Mouse (Mus musculus) heart, postnatal 25 days (tissue): Measurements from ENCODE around the gene Cnp. TPM values are rescaled to one million over a fixed set of nuclear protein-coding genes. Genes with fewer than 3 reads are reported as not detected.
"Not testable (repeated sequence)": the region's sequence is repeated elsewhere in the genome, so short reads cannot be mapped to it uniquely, and the experiment has no call there.

Experiments
- DNase-seq: peaks from one replicate; pipeline ENCODE4 v3.0.0; 2022; ENCODE audit warnings: low spot score
- intact Hi-C: fragments of 180-260 bp; cut with DNase I; formaldehyde crosslinking; loops from one replicate; pipeline ENCODE4 v1.15.1; 2025
- total RNA-seq, 2 experiments: library from RNA; stranded (reverse); gene quantifications; 2 replicates each; pipeline ENCODE4 v1.2.3; 2021

Gene Cnp
- total RNA-seq, 2 experiments from 2014 or later: 5.4 to 7.3 TPM

- intact Hi-C loops: no loop called here
Observed at GRCm38 (mm10) chr11:100613241-100613640, 38.5 kb downstream of the Cnp start.

GRCm38 (mm10) chr11:100616332-100616731 lies 41.6 kb downstream of the Cnp start:
- intact Hi-C loops: no loop called here
- DNase-seq: no peak

More at GRCm38 (mm10) chr11:100613241-100613640, 38.5 kb downstream of the Cnp start:
- no peak for DNase-seq

- DNase-seq, intact Hi-C loops: not testable (repeated sequence)
Observed at GRCm38 (mm10) chr11:100616836-100617235, 42.1 kb downstream of the Cnp start.

GRCm38 (mm10) chr11:100617480-100617879 lies 42.8 kb downstream of the Cnp start:
- intact Hi-C loops: no loop called here
- no peak for DNase-seq

GRCm38 (mm10) chr11:100618761-100619484 lies 44.2 kb downstream of the Cnp start, which contains the start of gene Nkiras2:
TSS of gene Nkiras2 (plus strand) at chr11:100619244.
- intact Hi-C loops: no loop called here
- no peak for DNase-seq

GRCm38 (mm10) chr11:100619485-100619975 lies 44.8 kb downstream of the Cnp start:
- intact Hi-C loops: no loop called here
- DNase-seq: peak; percentile 91

GRCm38 (mm10) chr11:100619982-100620381 lies 45.3 kb downstream of the Cnp start, which contains the start of gene Dnajc7:
TSS of gene Dnajc7 (minus strand) at chr11:100620168.
- DNase-seq: no peak
- intact Hi-C loops: loop anchor here (5.0 kb wide), 1 partner anchor 48 kb away; the partner anchor contains the start of gene Cnp

GRCm38 (mm10) chr11:100622714-100623113 lies 48.0 kb downstream of the Cnp start:
- intact Hi-C loops: loop anchor here (5.0 kb wide), 1 partner anchor 50 kb away; the partner anchor contains the start of gene Cnp
- peak; percentile 92 for DNase-seq

GRCm38 (mm10) chr11:100623867-100624266 lies 49.2 kb downstream of the Cnp start:
- no peak for DNase-seq
- intact Hi-C loops: loop anchor here (5.0 kb wide), 1 partner anchor 52 kb away; the partner anchor contains the start of gene Cnp

- no peak for DNase-seq
- intact Hi-C loops: loop anchor here (2.0 kb wide), 1 partner anchor 77 kb away; no protein-coding TSS in a partner anchor
Observed at GRCm38 (mm10) chr11:100625754-100626700, 51.3 kb downstream of the Cnp start.

GRCm38 (mm10) chr11:100626701-100627195 lies 52.0 kb downstream of the Cnp start:
- intact Hi-C loops: loop anchor here (1.0 to 2.0 kb wide), 2 partner anchors 69 to 76 kb away; no protein-coding TSS in a partner anchor
- DNase-seq: peak; percentile 33

- no peak for DNase-seq
- intact Hi-C loops: no loop called here
Observed at GRCm38 (mm10) chr11:100628056-100628455, 53.4 kb downstream of the Cnp start.

GRCm38 (mm10) chr11:100628862-100629352 lies 54.2 kb downstream of the Cnp start:
- no peak for DNase-seq
- intact Hi-C loops: no loop called here

- intact Hi-C loops: no loop called here
- no peak for DNase-seq
Observed at GRCm38 (mm10) chr11:100634530-100634929, 59.8 kb downstream of the Cnp start.

- intact Hi-C loops: no loop called here
- no peak for DNase-seq
Observed at GRCm38 (mm10) chr11:100640159-100640906, 65.6 kb downstream of the Cnp start.
